Mouse (Mus musculus) forebrain, embryonic 14.5 days (tissue): Measurements from ENCODE around the gene 2810004N23Rik. TPM values are rescaled to one million over a fixed set of nuclear protein-coding genes. Genes with fewer than 3 reads are reported as not detected.

ENCODE experiments used
- ATAC-seq: fragments of 200-750 bp; cut with Nextera tagmentation; 2 replicates; pipeline ENCODE4 v1.8.0; 2017; ENCODE audit warnings: mild to moderate bottlenecking, moderate library complexity
- DNase-seq: peaks from one replicate; pipeline ENCODE4 v3.0.0-alpha.2; 2015; ENCODE audit warnings: low spot score
- H3K27ac ChIP-seq: fragments of 300-500 bp; sonication (generic); 2 replicates; pipeline ENCODE4 v1.5.1; 2014; ENCODE audit warnings: low read depth, mild to moderate bottlenecking, control low read depth, low read length, moderate library complexity
- H3K27me3 ChIP-seq: fragments of 300-500 bp; sonication (generic); replicated peaks from 2 replicates; pipeline ENCODE4 v1.6.1; 2014; ENCODE audit warnings: low read length, control low read depth, mixed read lengths; ENCODE audit not compliant: control insufficient read depth, insufficient read depth
- H3K36me3 ChIP-seq: fragments of 300-500 bp; sonication (generic); 2 replicates; pipeline ENCODE4 v1.6.1; 2014; ENCODE audit warnings: low read length, control low read depth; ENCODE audit not compliant: control insufficient read depth, insufficient read depth
- H3K4me1 ChIP-seq: fragments of 300-500 bp; sonication (generic); 2 replicates; pipeline ENCODE4 v1.6.1; 2014; ENCODE audit warnings: antibody characterized with exemption, low read length, control low read depth; ENCODE audit not compliant: control insufficient read depth, insufficient read depth
- H3K4me2 ChIP-seq: fragments of 300-500 bp; sonication (generic); 2 replicates; pipeline ENCODE4 v1.6.1; 2014; ENCODE audit warnings: mild to moderate bottlenecking, control low read depth, low read length
- H3K4me3 ChIP-seq: fragments of 300-500 bp; sonication (generic); 2 replicates; pipeline ENCODE4 v1.5.1; 2014; ENCODE audit warnings: low read depth, low read length, control low read depth
- H3K9ac ChIP-seq: fragments of 300-500 bp; sonication (generic); 2 replicates; pipeline ENCODE4 v1.6.1; 2014; ENCODE audit warnings: mild to moderate bottlenecking, low read length, control low read depth, moderate library complexity
- H3K9me3 ChIP-seq: fragments of 300-500 bp; sonication (generic); replicated peaks from 2 replicates; pipeline ENCODE4 v1.6.1; 2016; ENCODE audit warnings: low read length, control low read depth, mixed read lengths; ENCODE audit not compliant: control insufficient read depth
- WGBS: fragments of 180-500 bp; shearing (Covaris S2); extraction: QIAGEN DNeasy Blood & Tissue Kit; methylation state at CpG from one replicate; pipeline ENCODE4 v1.1.7; 2014; 5-methylcytosine and 5-hydroxymethylcytosine counted together
- polyA plus RNA-seq: library from polyadenylated mRNA; unstranded; fragments of >200 nt; fragmentation: Nextera tagmentation; extraction: Ambion mirVana; gene quantifications from 2 replicates; pipeline ENCODE4 v1.2.1, GENCODE M21; 2014

2810004N23Rik gene
- polyA plus RNA-seq, 1 experiment from 2014 or later, result 29.1 TPM

DNA sequence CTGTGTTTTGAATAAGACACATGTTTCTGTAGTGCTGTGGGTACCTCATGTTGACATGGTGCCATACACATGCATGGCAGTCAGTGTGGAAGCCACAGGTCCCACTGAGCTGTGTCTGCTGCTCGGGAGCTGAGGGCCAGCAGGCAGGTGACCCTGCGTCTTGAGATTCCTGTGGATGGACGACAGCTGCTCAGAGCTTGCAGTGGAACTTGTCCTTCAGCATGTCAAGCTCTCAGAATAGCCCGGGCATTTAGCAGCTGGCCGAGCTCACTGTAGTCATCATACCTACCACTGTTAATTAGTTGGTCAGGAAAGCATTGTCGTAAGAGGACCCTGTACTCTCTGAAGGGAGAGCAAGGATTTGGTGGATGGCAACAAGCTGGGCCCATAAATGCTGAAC lies 6.8 kb upstream of the 2810004N23Rik start:
- Histone ChIP-seq H3K27me3 (no peaks in the 10 kb centered on the region), H3K9ac (no peak overlapping the region), H3K4me1 (no peaks in the 10 kb centered on the region), H3K4me2 (no peak overlapping the region), H3K9me3 (no peaks in the 10 kb centered on the region), H3K27ac (no peak overlapping the region), H3K36me3 (peaks cover 43% of the 10 kb centered on the region), H3K4me3 (no peak overlapping the region)
- ATAC-seq (no peak), DNase-seq (no peak)
- WGBS, result 86% methylated on average over 6 of the region's 6 CpGs

DNA sequence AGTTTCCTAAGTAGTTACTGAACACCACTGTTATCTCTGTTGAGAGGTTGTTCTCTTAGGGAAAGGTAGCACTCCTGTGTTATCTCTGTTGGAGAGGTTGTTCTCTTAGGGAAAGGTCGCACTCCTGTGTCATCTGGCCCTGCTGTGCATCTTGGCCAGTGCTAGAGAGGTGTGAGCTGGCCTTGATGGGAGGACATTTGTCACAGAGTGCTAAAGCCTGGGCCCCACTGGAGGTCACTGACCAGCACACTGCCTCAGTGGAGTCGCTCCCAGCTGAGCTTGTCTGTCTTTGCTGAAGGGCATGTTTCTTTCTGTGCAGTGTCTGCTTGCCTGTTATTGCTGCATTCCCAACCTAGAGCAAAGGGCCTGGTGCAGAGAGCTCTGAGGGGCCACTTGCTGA lies 4.2 kb upstream of the 2810004N23Rik start:
- H3K4me3 ChIP-seq, result no peak overlapping the region
- peaks cover 19% of the 10 kb centered on the region for H3K36me3 ChIP-seq
- WGBS, result 98% methylated on average over 2 of the region's 2 CpGs
- peaks cover 7% of the 10 kb centered on the region for H3K4me1 ChIP-seq
- H3K4me2 ChIP-seq, result no peak overlapping the region
- H3K9me3 ChIP-seq, result no peaks in the 10 kb centered on the region
- no peak overlapping the region for H3K9ac ChIP-seq
- H3K27me3 ChIP-seq, result no peaks in the 10 kb centered on the region
- ATAC-seq (no peak), DNase-seq (no peak)
- no peak overlapping the region for H3K27ac ChIP-seq

DNA sequence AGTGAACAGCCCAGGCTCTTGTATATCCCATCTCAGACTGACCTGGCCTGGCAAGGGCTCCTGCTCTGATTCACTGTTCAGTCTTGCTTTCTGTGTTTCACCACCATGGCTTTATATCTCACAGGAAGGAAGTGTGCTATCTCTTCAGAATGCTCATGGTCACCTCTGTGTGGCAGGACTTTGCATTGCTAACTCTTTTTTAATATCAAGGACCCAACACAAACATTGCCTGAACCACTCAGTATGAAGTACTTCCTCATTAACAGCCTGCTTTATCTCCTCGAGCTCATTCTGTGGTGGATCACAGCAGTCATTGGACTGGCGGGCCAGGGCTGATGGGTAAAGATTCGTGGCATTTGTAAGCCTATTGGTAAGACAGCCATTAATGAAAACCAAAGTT lies 3.7 kb upstream of the 2810004N23Rik start:
- DNase-seq (no peak), ATAC-seq (no peak)
- Histone ChIP-seq H3K4me1 (peaks cover 7% of the 10 kb centered on the region), H3K9ac (no peak overlapping the region), H3K9me3 (no peaks in the 10 kb centered on the region), H3K27ac (no peak overlapping the region), H3K27me3 (no peaks in the 10 kb centered on the region), H3K4me2 (no peak overlapping the region), H3K36me3 (peaks cover 15% of the 10 kb centered on the region), H3K4me3 (no peak overlapping the region)
- WGBS, result 84% methylated on average over 3 of the region's 3 CpGs

DNA sequence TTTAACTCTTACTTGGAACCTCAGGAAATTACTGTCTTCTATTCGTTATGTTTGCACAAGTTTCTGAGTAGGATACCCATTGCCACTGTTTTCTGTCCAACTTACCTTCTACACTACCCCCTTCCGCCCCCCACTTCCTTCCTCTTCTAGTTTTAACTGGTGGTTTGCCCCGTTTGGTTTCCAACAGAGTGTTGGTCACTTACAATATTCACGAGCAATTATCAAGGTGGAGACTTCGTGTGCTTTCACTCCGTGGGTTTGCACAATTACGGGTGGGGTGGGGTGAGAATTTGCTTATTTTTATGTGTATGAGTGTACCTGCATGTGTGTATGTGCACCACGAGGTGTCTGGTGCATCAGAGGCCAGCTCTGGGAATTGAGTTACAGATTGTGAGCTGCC lies 809 bp upstream of the 2810004N23Rik start:
- Histone ChIP-seq H3K9me3 (no peaks in the 10 kb centered on the region), H3K9ac (peak overlapping the region; percentile 81), H3K27me3 (no peaks in the 10 kb centered on the region), H3K36me3 (peaks cover 19% of the 10 kb centered on the region), H3K4me2 (peak overlapping the region; percentile 80), H3K4me1 (peaks cover 7% of the 10 kb centered on the region), H3K4me3 (peak overlapping the region; percentile 64), H3K27ac (no peak overlapping the region)
- ATAC-seq, result no peak
- WGBS, result 14% methylated on average over 8 of the region's 8 CpGs
- DNase-seq, result no peak

DNA sequence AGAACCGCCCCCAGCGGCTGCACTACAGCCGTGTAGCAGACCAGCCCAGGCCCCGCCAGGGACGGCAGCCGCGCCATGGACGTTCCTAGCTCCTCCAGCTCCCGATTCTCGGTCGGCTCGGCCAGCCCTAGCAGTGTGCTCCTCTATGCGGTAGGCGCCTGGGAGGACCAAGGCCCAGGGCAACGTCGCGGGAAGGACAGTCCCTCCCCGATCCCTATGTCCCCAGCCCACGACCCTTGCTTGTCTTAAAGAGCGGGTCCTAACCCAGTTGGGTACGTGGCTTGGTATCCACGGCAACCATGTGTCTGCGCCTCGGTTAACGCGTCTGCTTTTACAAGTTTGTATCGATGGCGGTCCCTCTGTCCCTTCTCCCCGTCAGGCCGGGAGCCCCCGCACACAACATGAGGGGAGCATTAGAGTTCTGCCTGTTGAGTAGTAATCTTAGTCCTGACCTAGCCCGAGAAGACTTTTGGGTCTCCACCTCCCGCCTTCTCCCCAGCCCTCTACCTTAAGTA lies 300 bp upstream of the 2810004N23Rik start:
- peak overlapping the region; percentile 83 for H3K27ac ChIP-seq
- peaks cover 7% of the 10 kb centered on the region for H3K4me1 ChIP-seq
- peaks cover 23% of the 10 kb centered on the region for H3K36me3 ChIP-seq
- H3K9ac ChIP-seq, result peak overlapping the region; percentile 81
- DNase-seq, result no peak
- H3K27me3 ChIP-seq, result no peaks in the 10 kb centered on the region
- no peaks in the 10 kb centered on the region for H3K9me3 ChIP-seq
- peak; percentile 86 for ATAC-seq
- H3K4me2 ChIP-seq, result peak overlapping the region; percentile 80
- under 1% methylated on average over 33 of the region's 33 CpGs for WGBS
- peak overlapping the region; percentile 64 for H3K4me3 ChIP-seq

DNA sequence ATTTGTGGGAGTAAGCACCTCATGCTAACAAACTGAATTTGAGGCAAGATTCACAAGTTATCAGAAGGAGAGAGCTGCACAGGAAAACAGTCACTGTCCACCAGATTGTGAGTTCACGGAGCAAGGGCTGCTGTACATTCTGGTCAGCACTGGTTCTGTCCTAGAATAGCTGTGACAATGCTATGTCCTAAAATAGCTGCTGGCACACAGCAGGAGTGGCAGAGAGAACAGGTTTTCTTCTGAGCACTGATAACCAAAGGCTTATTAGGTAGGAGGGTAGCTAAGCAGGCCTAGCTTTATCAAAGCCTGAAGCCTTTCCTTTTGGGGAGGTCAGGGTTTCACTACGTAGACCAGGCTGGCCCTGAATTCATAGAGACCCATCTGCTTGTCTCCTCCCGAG lies 2.7 kb downstream of the 2810004N23Rik start:
- no peak overlapping the region for H3K4me3 ChIP-seq
- peaks cover 43% of the 10 kb centered on the region for H3K36me3 ChIP-seq
- H3K9me3 ChIP-seq, result no peaks in the 10 kb centered on the region; the same call in 1 of the 2 replicates
- peaks cover 7% of the 10 kb centered on the region for H3K4me1 ChIP-seq
- ATAC-seq, result no peak
- no peaks in the 10 kb centered on the region for H3K27me3 ChIP-seq
- DNase-seq, result no peak
- no peak overlapping the region for H3K9ac ChIP-seq
- WGBS, result 95% methylated on average over 3 of the region's 3 CpGs
- no peak overlapping the region for H3K27ac ChIP-seq
- no peak overlapping the region for H3K4me2 ChIP-seq

DNA sequence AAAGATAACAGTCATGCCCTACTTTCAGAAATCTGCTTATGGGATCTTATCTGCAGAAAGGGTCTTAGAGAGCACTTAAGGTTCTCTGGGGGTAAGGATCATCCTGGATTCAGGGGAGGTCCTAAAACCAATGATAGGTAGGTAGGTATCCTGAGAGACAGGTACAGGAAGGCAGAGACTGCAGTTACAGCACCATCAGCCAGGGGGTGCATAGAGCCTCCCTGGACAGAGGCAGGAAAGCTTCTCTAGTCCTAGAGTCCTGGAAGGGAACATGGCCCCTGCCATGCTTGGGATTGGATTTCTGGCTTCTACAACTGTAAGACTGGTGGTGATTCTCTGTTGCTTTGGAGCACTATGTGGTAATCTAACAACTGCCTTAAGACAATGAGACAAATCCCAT lies 3.5 kb downstream of the 2810004N23Rik start:
- no peak overlapping the region for H3K27ac ChIP-seq
- DNase-seq (no peak), ATAC-seq (no peak)
- peaks cover 49% of the 10 kb centered on the region for H3K36me3 ChIP-seq
- H3K9me3 ChIP-seq, result no peaks in the 10 kb centered on the region; the same call in 1 of the 2 replicates
- H3K9ac ChIP-seq, result no peak overlapping the region
- H3K27me3 ChIP-seq, result no peaks in the 10 kb centered on the region
- H3K4me2 ChIP-seq, result no peak overlapping the region
- H3K4me1 ChIP-seq, result peaks cover 7% of the 10 kb centered on the region
- no peak overlapping the region for H3K4me3 ChIP-seq

DNA sequence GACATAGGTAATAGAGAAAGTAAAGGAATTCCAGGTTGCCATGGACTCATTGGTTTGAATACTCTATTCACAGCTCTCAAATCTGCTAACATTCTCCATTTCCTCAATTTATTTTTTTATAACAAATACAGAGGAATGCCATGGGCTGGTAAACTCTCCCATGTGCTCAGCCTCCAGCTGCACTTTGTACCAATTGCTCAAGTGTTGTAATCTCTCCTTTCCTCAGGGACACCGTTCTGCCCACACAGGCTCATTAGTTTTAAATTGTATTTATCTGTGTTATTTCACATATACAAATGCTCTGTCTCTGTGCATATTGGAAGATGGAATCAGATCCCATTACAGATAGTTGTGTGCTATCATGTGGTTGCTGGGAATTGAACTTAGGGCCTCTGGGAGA lies 9.4 kb downstream of the 2810004N23Rik start:
- Histone ChIP-seq H3K9ac (no peak overlapping the region), H3K36me3 (peaks cover 39% of the 10 kb centered on the region), H3K4me2 (no peak overlapping the region), H3K27ac (no peak overlapping the region), H3K4me3 (no peak overlapping the region), H3K4me1 (no peaks in the 10 kb centered on the region), H3K9me3 (peaks cover 11% of the 10 kb centered on the region; the same call in 1 of the 2 replicates), H3K27me3 (no peaks in the 10 kb centered on the region)
- DNase-seq (no peak), ATAC-seq (no peak)
- 97% methylated on average over 1 of the region's 1 CpGs for WGBS

DNA sequence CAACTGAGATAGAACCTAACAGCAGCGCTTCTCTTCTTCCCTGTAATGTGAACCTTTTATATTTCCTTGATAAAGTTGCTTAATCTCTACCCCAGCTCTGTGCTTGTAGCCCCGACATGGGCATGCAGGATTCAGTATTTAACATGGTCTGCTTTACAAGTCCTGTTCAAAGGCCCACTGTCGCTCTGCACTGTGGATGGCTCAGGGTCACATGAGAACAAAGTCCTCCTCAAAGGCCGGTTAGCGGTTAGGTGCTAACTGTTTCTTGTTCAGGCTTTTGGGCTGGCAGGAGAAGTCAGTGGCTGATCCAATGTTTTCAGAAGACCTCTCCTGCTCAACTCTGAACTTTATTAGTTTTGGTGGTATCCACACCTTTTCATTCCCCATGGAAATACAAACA lies 17.3 kb downstream of the 2810004N23Rik start:
- Histone ChIP-seq H3K4me1 (no peaks in the 10 kb centered on the region), H3K27me3 (no peaks in the 10 kb centered on the region), H3K9ac (no peak overlapping the region), H3K4me2 (no peak overlapping the region), H3K36me3 (peaks cover 31% of the 10 kb centered on the region), H3K4me3 (no peak overlapping the region), H3K27ac (no peak overlapping the region), H3K9me3 (no peaks in the 10 kb centered on the region)
- DNase-seq, result no peak
- ATAC-seq, result no peak
- 94% methylated on average over 5 of the region's 5 CpGs for WGBS
